Mouse (Mus musculus) C2C12 (cell line): ENCODE measurements at regions not wholly inside any gene's neighbourhood (a gene's known extent, or its start where the extent isn't known, plus 50 kb on each side); places are given as distances from the start of the nearest gene placed in this dataset.
"Not testable (repeated sequence)": the region's sequence is repeated elsewhere in the genome, so short reads cannot be mapped to it uniquely, and the experiment has no call there.

ENCODE experiments used
- CEBPB ChIP-seq: IDR thresholded peaks from one replicate; pipeline ENCODE4 v1.6.1; 2011; ENCODE audit warnings: low read depth, mild to moderate bottlenecking, control low read depth, moderate library complexity
- CTCF ChIP-seq: IDR thresholded peaks from one replicate; pipeline ENCODE4 v1.5.1; 2011; ENCODE audit not compliant: control insufficient read depth, insufficient read depth, insufficient read length
- MAX ChIP-seq: IDR thresholded peaks from one replicate; pipeline ENCODE4 v1.6.1; 2011; ENCODE audit warnings: mild to moderate bottlenecking, control low read depth
- MYOG ChIP-seq: IDR thresholded peaks from one replicate; pipeline ENCODE4 v1.6.1; 2011; ENCODE audit not compliant: control insufficient read depth, insufficient read length; ENCODE audit errors: extremely low read depth
- USF1 ChIP-seq: IDR thresholded peaks from one replicate; pipeline ENCODE4 v1.6.1; 2011; ENCODE audit warnings: low read depth, mild to moderate bottlenecking, control low read depth, moderate library complexity

GRCm38 (mm10) chr9:9394190-9394589 lies 155.3 kb upstream of the Arhgap42 start:
- not testable (repeated sequence) for TF ChIP-seq CTCF, MYOG, USF1, CEBPB, MAX
